8 mouse cellular contexts compared by ENCODE assay signal in genomic region chr13:94178401-94179040, GRCm38 (mm10).
DNase-seq lines count a peak whose midpoint lies in the region; ATAC-seq lines count a peak whose summit lies in the region.

No protein-coding gene starts in this region.

- intact Hi-C loops in left cerebral cortex, postnatal 4 days (cut with DNase I) = no loop called here

- peak; percentile 92 for ATAC-seq in forebrain, embryonic 16.5 days
- ATAC-seq in CD4-positive, CD25-positive, alpha-beta regulatory T cell, adult 4 months = no peak

- 0 out of 2 replicates have a peak overlapping the region, but pooled peaks have one; percentile 10 for H3K4me2 ChIP-seq in forebrain, embryonic 16.5 days (ENCODE audit: low read length)

- H3K9me3 ChIP-seq in forebrain, embryonic 16.5 days (ENCODE audit: control insufficient read depth, low read length) = no peaks in the 10 kb centered on the region
- no peaks in the 10 kb centered on the region for H3K9me3 ChIP-seq in hindbrain, embryonic 10.5 days

- peak overlapping the region; percentile 81 for H3K27ac ChIP-seq in forebrain, embryonic 16.5 days (ENCODE audit: low read length)
- 0 out of 2 replicates have a peak overlapping the region, but pooled peaks have one; percentile 1 for H3K27ac ChIP-seq in hindbrain, embryonic 10.5 days

- H3K4me3 ChIP-seq in forebrain, embryonic 16.5 days (replicated peaks; ENCODE audit: low read length) = no peak overlapping the region
- H3K4me3 ChIP-seq in hindbrain, embryonic 10.5 days = no peak overlapping the region

- no peak overlapping the region; the same call in 1 of the 2 replicates for H3K9ac ChIP-seq in forebrain, embryonic 16.5 days (replicated peaks; ENCODE audit: low read depth, low read length)

- peak; percentile 93 for DNase-seq in 3T3-L1 (ENCODE audit: low read depth, low spot score)
- DNase-seq in brain, adult 2 months (ENCODE audit: low read depth, low spot score) = peak; percentile 99
- peak; percentile 14 for DNase-seq in hindbrain, embryonic 10.5 days (ENCODE audit: low spot score)
- peak; percentile 89 for DNase-seq in left cerebral cortex, postnatal 4 days
- DNase-seq in right cerebral cortex, postnatal 36 days (ENCODE audit: low spot score in 2 of 2) = peak; percentile 66 to 71
- no peak for DNase-seq in ovary, postnatal 14 days (ENCODE audit: low spot score)

- H3K4me1 ChIP-seq in forebrain, embryonic 16.5 days (replicated peaks; ENCODE audit: control insufficient read depth, insufficient read depth, low read length) = peaks cover 31% of the 10 kb centered on the region
- H3K4me1 ChIP-seq in hindbrain, embryonic 10.5 days (replicated peaks) = peaks cover 41% of the 10 kb centered on the region

- no peaks in the 10 kb centered on the region for H3K27me3 ChIP-seq in forebrain, embryonic 16.5 days (replicated peaks; ENCODE audit: control insufficient read depth, insufficient read depth, low read length)
- peaks cover 35% of the 10 kb centered on the region for H3K27me3 ChIP-seq in hindbrain, embryonic 10.5 days (ENCODE audit: insufficient read depth, poor library complexity, severe bottlenecking)

- 28% methylated on average over 11 of the region's 11 CpGs for WGBS in forebrain, embryonic 16.5 days
- WGBS in hindbrain, embryonic 10.5 days = 69% methylated on average over 11 of the region's 11 CpGs

- no peaks in the 10 kb centered on the region for H3K36me3 ChIP-seq in forebrain, embryonic 16.5 days (ENCODE audit: control insufficient read depth, insufficient read depth)
- H3K36me3 ChIP-seq in hindbrain, embryonic 10.5 days = no peaks in the 10 kb centered on the region
